8 mouse cellular contexts compared by ENCODE assay signal in genomic region chr13:38347021-38347774, GRCm38 (mm10). TPM values are rescaled to one million over a fixed set of nuclear protein-coding genes. Genes with fewer than 3 reads are reported as not detected.
DNase-seq lines count a peak whose midpoint lies in the region; ATAC-seq and TF ChIP-seq lines count a peak whose summit lies in the region.

No protein-coding gene starts in this region.

- 8% methylated on average over 19 of the region's 19 CpGs for WGBS in lung, embryonic 14.5 days
- WGBS in hindbrain, embryonic 16.5 days = 3% methylated on average over 19 of the region's 19 CpGs
- 11% methylated on average over 19 of the region's 19 CpGs for WGBS in liver, embryonic 13.5 days (ENCODE audit: insufficient replicate concordance)

- no peaks in the 10 kb centered on the region for H3K9me3 ChIP-seq in lung, embryonic 14.5 days (ENCODE audit: low read depth, low read length)
- no peaks in the 10 kb centered on the region for H3K9me3 ChIP-seq in hindbrain, embryonic 16.5 days (ENCODE audit: control insufficient read depth, low read length)
- no peaks in the 10 kb centered on the region for H3K9me3 ChIP-seq in liver, embryonic 13.5 days (replicated peaks)

- peaks cover 56% of the 10 kb centered on the region for H3K27me3 ChIP-seq in lung, embryonic 14.5 days (ENCODE audit: insufficient read depth, low read length)
- H3K27me3 ChIP-seq in hindbrain, embryonic 16.5 days (replicated peaks; ENCODE audit: control insufficient read depth, insufficient read depth, low read length) = peaks cover 26% of the 10 kb centered on the region
- peaks cover 81% of the 10 kb centered on the region for H3K27me3 ChIP-seq in liver, embryonic 13.5 days

- no peaks in the 10 kb centered on the region for H3K36me3 ChIP-seq in lung, embryonic 14.5 days (ENCODE audit: insufficient read depth)
- no peaks in the 10 kb centered on the region for H3K36me3 ChIP-seq in hindbrain, embryonic 16.5 days (ENCODE audit: control insufficient read depth, insufficient read depth, low read length)
- H3K36me3 ChIP-seq in liver, embryonic 13.5 days = no peaks in the 10 kb centered on the region

- DNase-seq in lung, embryonic 14.5 days = no peak
- DNase-seq in lung, postnatal 14 days = no peak
- DNase-seq in liver, embryonic 13.5 days = no peak
- DNase-seq in urinary bladder, adult 2 months (ENCODE audit: low spot score) = no peak
- DNase-seq in left cerebral cortex, postnatal 36 days (ENCODE audit: low spot score in 2 of 2) = no peak

- no peak overlapping the region for H3K9ac ChIP-seq in lung, embryonic 14.5 days
- H3K9ac ChIP-seq in hindbrain, embryonic 16.5 days (ENCODE audit: low read depth, low read length) = no peak overlapping the region
- no peak overlapping the region for H3K9ac ChIP-seq in liver, embryonic 13.5 days

- peaks cover 14% of the 10 kb centered on the region; the same call in 1 of the 2 replicates for H3K4me1 ChIP-seq in lung, embryonic 14.5 days (ENCODE audit: insufficient read depth)
- peaks cover 11% of the 10 kb centered on the region; the same call in 1 of the 2 replicates for H3K4me1 ChIP-seq in embryonic fibroblast, embryonic 13.5 days (ENCODE audit: control insufficient read depth, insufficient read depth, low read length)
- peaks cover 23% of the 10 kb centered on the region for H3K4me1 ChIP-seq in hindbrain, embryonic 16.5 days (ENCODE audit: control insufficient read depth, insufficient read depth, low read depth, low read length)
- peaks cover 11% of the 10 kb centered on the region for H3K4me1 ChIP-seq in liver, embryonic 13.5 days (replicated peaks)

- no peak for TF ChIP-seq CTCF in lung, embryonic 14.5 days (IDR thresholded peaks at IDR 0.05; ENCODE audit: low read depth)
- TF ChIP-seq CTCF in embryonic fibroblast, embryonic 13.5 days (IDR thresholded peaks at IDR 0.05; ENCODE audit: borderline replicate concordance, insufficient read depth, low read length) = no peak

- peak overlapping the region; percentile 65 for H3K4me2 ChIP-seq in lung, embryonic 14.5 days
- peak overlapping the region; percentile 84 for H3K4me2 ChIP-seq in hindbrain, embryonic 16.5 days (ENCODE audit: low read length)
- peak overlapping the region; percentile 54 for H3K4me2 ChIP-seq in liver, embryonic 13.5 days

- TF ChIP-seq POLR2A in embryonic fibroblast, embryonic 13.5 days (IDR thresholded peaks at IDR 0.05; ENCODE audit: low read depth, low read length) = no peak

- H3K4me3 ChIP-seq in lung, embryonic 14.5 days (ENCODE audit: low read depth, low read length) = peak overlapping the region; percentile 40
- H3K4me3 ChIP-seq in embryonic fibroblast, embryonic 13.5 days (ENCODE audit: insufficient read depth, low read length) = 0 out of 2 replicates have a peak overlapping the region, but pooled peaks have one; percentile 15
- peak overlapping the region; percentile 49 for H3K4me3 ChIP-seq in hindbrain, embryonic 16.5 days (ENCODE audit: low read length)
- H3K4me3 ChIP-seq in liver, embryonic 13.5 days (replicated peaks) = peak overlapping the region; percentile 43

- no peak overlapping the region for H3K27ac ChIP-seq in lung, embryonic 14.5 days (ENCODE audit: low read depth)
- H3K27ac ChIP-seq in embryonic fibroblast, embryonic 13.5 days (ENCODE audit: insufficient read depth, low read length) = no peak overlapping the region
- H3K27ac ChIP-seq in hindbrain, embryonic 16.5 days (ENCODE audit: low read depth, low read length) = no peak overlapping the region
- no peak overlapping the region for H3K27ac ChIP-seq in liver, embryonic 13.5 days

- no peak for ATAC-seq in lung, embryonic 14.5 days (ENCODE audit: insufficient read depth)
- ATAC-seq in hindbrain, embryonic 16.5 days = peak; percentile 25; the same call in 1 of the 2 replicates
- ATAC-seq in liver, embryonic 13.5 days (ENCODE audit: low read depth) = no peak
- ATAC-seq in erythroblast, adult 5-6 weeks (replicated peaks; ENCODE audit: low FRiP score, poor library complexity, severe bottlenecking) = no peak

- intact Hi-C loops in left cerebral cortex, postnatal 36 days (cut with DNase I) = no loop called here

RNA-seq across cellular contexts. Expression of gene Bmp6, which starts 2.3 kb away (rescaled TPM):
- polyA plus RNA-seq in lung, embryonic 14.5 days (2014; fragmentation: Nextera tagmentation; extraction: Ambion mirVana) = 1.1 and 1.4 TPM in 2 replicates
- polyA plus RNA-seq in embryonic fibroblast, embryonic 13.5 days (2011; ENCODE audit: insufficient read length, low read depth, missing spikeins) = 1.5 and 1.8 TPM in 2 replicates
- polyA plus RNA-seq in hindbrain, embryonic 16.5 days (2015; fragmentation: Nextera tagmentation; extraction: Ambion mirVana) = 3.1 and 4.2 TPM in 2 replicates
- polyA plus RNA-seq in liver, embryonic 13.5 days (2015; fragmentation: Nextera tagmentation; extraction: Ambion mirVana) = 0.20 and 0.22 TPM in 2 replicates
- 0.38 TPM in 1 of 2 replicates, not detected in the other for total RNA-seq in erythroblast, adult 5-6 weeks (2015; ENCODE audit: low replicate concordance)
- not detected in 2 replicates for total RNA-seq in erythroblast, adult 5-6 weeks (2017; ENCODE audit: low replicate concordance)
- polyA plus RNA-seq in urinary bladder, adult 2 months (2012; rRNA removed) = 19.4 and 20.0 TPM in 2 replicates
- total RNA-seq in left cerebral cortex, postnatal 36 days (2021) = 10 to 100 TPM in 1 of 2 experiments, 1 to 10 TPM in 1; 6.5 to 11.8 TPM
